Mouse (Mus musculus) ES-E14 (cell line): ENCODE measurements around the gene Cyp26b1. TPM values are rescaled to one million over a fixed set of nuclear protein-coding genes. Genes with fewer than 3 reads are reported as not detected.

Source experiments
- DNase-seq: peaks from one replicate; pipeline ENCODE4 v3.0.0-alpha.2; 2013; ENCODE audit warnings: low read depth, low spot score
- H3K27ac ChIP-seq: 2 replicates; pipeline ENCODE4 v1.5.1; 2012; ENCODE audit warnings: low read depth, mild to moderate bottlenecking, low read length, moderate library complexity, mixed read lengths; ENCODE audit not compliant: poor library complexity, insufficient read depth, severe bottlenecking
- H3K36me3 ChIP-seq: 2 replicates; pipeline ENCODE4 v1.6.1; 2012; ENCODE audit warnings: mild to moderate bottlenecking, low read length, moderate library complexity, mixed read lengths; ENCODE audit not compliant: control insufficient read depth, poor library complexity, insufficient read depth, severe bottlenecking
- H3K4me1 ChIP-seq, 2 experiments: fragments of 150-350 bp in 1 of 2; sonication (generic) in 1 of 2; 2 replicates each; pipeline ENCODE4 v1.6.1; 2012; ENCODE audit warnings: low read length in 2 of 2, mild to moderate bottlenecking in 1 of 2, mixed read lengths in 1 of 2; ENCODE audit not compliant: control insufficient read depth in 2 of 2, insufficient read depth in 2 of 2, poor library complexity in 1 of 2
- H3K4me3 ChIP-seq, 2 experiments: fragments of 150-350 bp in 1 of 2; sonication (generic) in 1 of 2; 2 replicates each; pipeline ENCODE4 v1.5.1; 2012; ENCODE audit warnings: low read length in 2 of 2, low read depth in 1 of 2, mild to moderate bottlenecking in 1 of 2, mixed read lengths in 1 of 2; ENCODE audit not compliant: insufficient read depth in 1 of 2, poor library complexity in 1 of 2, severe bottlenecking in 1 of 2
- H3K9ac ChIP-seq: 2 replicates; pipeline ENCODE4 v1.6.1; 2012; ENCODE audit warnings: low read depth, mild to moderate bottlenecking, low read length, mixed read lengths; ENCODE audit not compliant: poor library complexity, insufficient read depth, severe bottlenecking
- H3K9me3 ChIP-seq: fragments of 150-350 bp; sonication (generic); 2 replicates; pipeline ENCODE4 v1.6.1; 2012; ENCODE audit warnings: low read depth, mild to moderate bottlenecking, low read length; ENCODE audit not compliant: control insufficient read depth, insufficient read depth
- CHD2 ChIP-seq: IDR thresholded peaks from 2 replicates; pipeline ENCODE4 v1.6.1; 2014; ENCODE audit warnings: mild to moderate bottlenecking, low read depth, low read length, inconsistent platforms
- HCFC1 ChIP-seq: IDR thresholded peaks from 2 replicates; pipeline ENCODE4 v1.6.1; 2012; ENCODE audit warnings: low read length, inconsistent platforms, borderline replicate concordance; ENCODE audit not compliant: insufficient read depth
- MAFK ChIP-seq: IDR thresholded peaks from 2 replicates; pipeline ENCODE4 v1.6.1; 2014; ENCODE audit warnings: mild to moderate bottlenecking, low read depth, low read length, inconsistent platforms; ENCODE audit not compliant: insufficient read depth
- ZC3H11A ChIP-seq: IDR thresholded peaks from 2 replicates; pipeline ENCODE4 v1.6.1; 2012; ENCODE audit warnings: low read depth, mild to moderate bottlenecking, inconsistent platforms, low read length, borderline replicate concordance
- ZNF384 ChIP-seq: IDR thresholded peaks from 2 replicates; pipeline ENCODE4 v1.6.1; 2012; ENCODE audit warnings: low read depth, low read length, inconsistent platforms
- in situ Hi-C, 2 experiments: fragments of 600-800 bp; cut with MboI; formaldehyde crosslinking; loops; one replicate each; pipeline ENCODE4 v1.15.1; 2025; ENCODE audit warnings: low sequenced_read_pairs in 2 of 2, inconsistent platforms in 1 of 2; ENCODE audit not compliant: unreplicated experiment in 2 of 2
- total RNA-seq: library from RNA; depleted of rRNA; stranded (reverse); fragments of 300-350 nt; gene quantifications from 2 replicates; pipeline ENCODE4 v1.2.3, GENCODE M21; 2012

The Cyp26b1 gene
- total RNA-seq, 1 experiment: 0.54 TPM

GRCm38 (mm10) chr6:84594626-84595025, 918 bp upstream of the Cyp26b1 start:
- H3K9ac ChIP-seq: no peak overlapping the region
- no peak for DNase-seq
- no peak overlapping the region for H3K27ac ChIP-seq

GRCm38 (mm10) chr6:84590961-84591745, 2.6 kb downstream of the Cyp26b1 start:
- Histone ChIP-seq H3K9ac (no peak overlapping the region), H3K9me3 (no peaks in the 10 kb centered on the region), H3K27ac (no peak overlapping the region), H3K4me1 (peaks cover 2 to 3% of the 10 kb centered on the region in 2 experiments; a peak in 2 of 4 replicates), H3K4me3 (no peak overlapping the region), H3K36me3 (no peaks in the 10 kb centered on the region)
- DNase-seq: no peak
- TF ChIP-seq ZC3H11A (no peak), HCFC1 (no peak), CHD2 (no peak), ZNF384 (no peak), MAFK (no peak)
- in situ Hi-C loops: loop anchor here (25.0 kb wide), 3 partner anchors 504 to 1529 kb away; partner anchors contain the start of genes Aup1 (in 1 of the 2), Dqx1 (in 1 of the 2), Emx1 (in 1 of the 2) and Htra2 (in 1 of the 2)

More at GRCm38 (mm10) chr6:84594626-84595025, 918 bp upstream of the Cyp26b1 start:
- Histone ChIP-seq H3K9me3 (no peaks in the 10 kb centered on the region), H3K36me3 (no peaks in the 10 kb centered on the region), H3K4me3 (no peak overlapping the region), H3K4me1 (no peaks in the 10 kb centered on the region)
- in situ Hi-C loops: loop anchor here (25.0 kb wide), 3 partner anchors 507 to 1532 kb away; partner anchors contain the start of genes Aup1 (in 1 of the 2), Dqx1 (in 1 of the 2), Emx1 (in 1 of the 2) and Htra2 (in 1 of the 2)
- TF ChIP-seq ZC3H11A (no peak), CHD2 (no peak), MAFK (no peak), ZNF384 (no peak), HCFC1 (no peak)

- Histone ChIP-seq H3K4me3 (peak overlapping the region in 1 of 2 experiments; percentile 14; a peak in 1 of 4 replicates), H3K27ac (no peak overlapping the region), H3K4me1 (peaks cover 2 to 5% of the 10 kb centered on the region in 2 experiments; a peak in 2 of 4 replicates), H3K36me3 (no peaks in the 10 kb centered on the region), H3K9ac (no peak overlapping the region), H3K9me3 (no peaks in the 10 kb centered on the region)
- DNase-seq: peak; percentile 76
- TF ChIP-seq ZC3H11A: peak; percentile 90
- TF ChIP-seq ZNF384: no peak
- in situ Hi-C loops: loop anchor here (10.0 to 25.0 kb wide), 5 partner anchors 495 to 1528 kb away; partner anchors contain the start of genes Aup1 (in 1 of the 2), Dqx1 (in 1 of the 2), Emx1 (in 1 of the 2) and Htra2 (in 1 of the 2)
Observed at GRCm38 (mm10) chr6:84589742-84590686, 3.7 kb downstream of the Cyp26b1 start.

GRCm38 (mm10) chr6:84588895-84589652, 4.6 kb downstream of the Cyp26b1 start:
- TF ChIP-seq ZC3H11A (no peak), CHD2 (no peak), HCFC1 (no peak), MAFK (no peak), ZNF384 (no peak)
- no peak overlapping the region for H3K27ac ChIP-seq
- H3K4me1 ChIP-seq: peaks cover 2 to 10% of the 10 kb centered on the region in 2 experiments; a peak in 2 of 4 replicates
- in situ Hi-C loops: loop anchor here (10.0 to 25.0 kb wide), 5 partner anchors 494 to 1527 kb away; partner anchors contain the start of genes Aup1 (in 1 of the 2), Dqx1 (in 1 of the 2), Emx1 (in 1 of the 2) and Htra2 (in 1 of the 2)
- H3K9ac ChIP-seq: no peak overlapping the region
- no peaks in the 10 kb centered on the region for H3K36me3 ChIP-seq
- peak overlapping the region; percentile 45 to 66 for H3K4me3 ChIP-seq
- no peaks in the 10 kb centered on the region for H3K9me3 ChIP-seq
- DNase-seq: no peak
